Mouse (Mus musculus) heart, postnatal 4 days (tissue): ENCODE data around the gene Prpsap2. TPM values are rescaled to one million over a fixed set of nuclear protein-coding genes. Genes with fewer than 3 reads are reported as not detected.

Experiments used
- DNase-seq: peaks from one replicate; pipeline ENCODE4 v3.0.0; 2021
- total RNA-seq, 2 experiments: library from RNA; stranded (reverse); gene quantifications; 2 replicates each; pipeline ENCODE4 v1.2.3; 2021

Gene Prpsap2
- total RNA-seq, 2 experiments from 2014 or later: 12.3 to 12.5 TPM

DNA sequence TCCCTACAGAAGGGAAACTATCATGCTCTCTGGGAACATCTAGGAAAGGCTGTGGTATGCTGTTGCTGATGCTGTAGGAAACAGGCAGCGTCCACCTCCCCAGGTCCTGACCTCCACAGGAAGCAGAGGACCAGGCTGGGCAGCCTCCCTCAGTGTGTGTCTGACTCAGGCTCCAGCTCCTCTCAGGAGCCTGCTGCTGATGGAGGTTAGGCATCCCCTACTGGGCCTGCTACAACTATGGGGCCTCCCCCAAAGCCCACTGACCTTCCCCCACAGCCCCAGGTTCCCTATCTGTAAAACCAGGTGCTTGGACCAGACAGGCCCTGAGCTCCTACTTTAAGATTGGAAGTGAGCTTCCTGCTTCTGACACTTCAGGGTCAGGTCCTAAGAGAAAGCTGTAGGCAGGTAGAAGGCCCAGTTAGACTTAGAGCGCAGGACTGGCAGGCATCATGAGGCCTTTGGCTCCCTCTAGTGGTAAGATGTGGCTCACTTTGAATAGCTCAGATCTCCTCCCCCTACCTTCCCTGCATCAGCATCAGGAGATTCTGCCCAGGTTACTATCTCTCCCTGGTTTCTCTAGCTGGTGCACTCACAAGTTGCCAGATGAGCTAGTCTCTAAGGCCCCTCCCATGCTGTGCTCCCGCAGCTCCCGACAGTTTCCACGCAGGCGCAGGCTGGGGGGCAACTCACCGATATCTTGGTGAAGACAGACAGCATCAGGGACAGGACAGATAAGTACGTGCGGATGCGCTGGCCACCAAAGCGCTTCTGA is 47.4 kb downstream of the Prpsap2 start:
- peak; percentile 79 for DNase-seq

DNA sequence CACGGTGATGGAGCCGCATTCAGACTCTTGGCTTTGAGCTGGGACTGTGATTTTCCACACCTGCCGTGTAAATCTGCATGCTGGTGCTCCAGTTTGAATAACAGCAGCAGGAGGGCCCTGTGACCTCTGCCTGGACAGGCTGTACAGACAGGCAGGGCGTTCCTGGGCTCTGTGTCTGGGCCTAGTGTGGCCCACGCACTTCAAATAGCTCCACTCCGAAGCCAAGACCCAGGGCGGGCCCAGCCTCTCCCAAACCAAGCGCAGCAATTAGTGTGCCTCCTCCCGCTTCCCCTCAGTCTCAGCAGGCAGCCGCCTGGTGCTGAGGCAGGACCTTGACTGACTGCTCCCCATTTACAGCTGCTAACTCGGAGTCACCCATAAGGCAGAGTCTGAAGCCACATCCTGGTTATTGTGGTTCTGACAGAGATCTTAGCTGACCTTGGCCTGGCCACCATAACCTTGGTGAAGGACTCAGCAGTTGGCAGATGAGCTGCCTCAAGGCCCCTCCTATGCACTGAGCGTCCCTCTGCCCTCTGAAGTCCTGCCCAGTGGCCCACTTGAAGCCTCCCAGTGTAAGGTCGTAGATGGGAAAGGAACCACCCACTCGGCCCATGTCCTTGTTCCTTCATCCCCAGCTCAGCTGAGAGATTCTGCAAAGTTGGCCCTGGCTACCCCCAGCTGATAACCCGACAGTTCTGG is 48.6 kb downstream of the Prpsap2 start:
- no peak for DNase-seq

DNA sequence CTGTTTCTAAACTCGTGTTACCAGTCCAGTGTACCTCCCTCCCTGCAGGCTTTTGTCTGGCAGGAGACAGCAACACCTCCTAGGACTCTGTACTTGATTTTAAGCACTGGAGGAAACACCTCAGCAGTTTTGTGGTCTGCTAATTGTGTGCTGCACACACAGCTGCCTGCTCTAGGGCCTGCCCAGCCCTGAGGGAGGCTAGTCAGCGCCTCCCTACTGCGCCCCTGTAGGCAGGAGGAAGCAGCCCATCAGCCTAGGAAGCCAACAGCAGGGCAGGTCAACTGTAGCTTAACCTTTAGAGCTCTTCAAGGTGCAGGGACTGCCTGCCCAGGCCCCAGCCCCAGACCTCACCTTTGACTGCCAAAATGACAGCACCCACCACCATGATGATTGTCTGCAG is 53.0 kb downstream of the Prpsap2 start:
- no peak for DNase-seq

DNA sequence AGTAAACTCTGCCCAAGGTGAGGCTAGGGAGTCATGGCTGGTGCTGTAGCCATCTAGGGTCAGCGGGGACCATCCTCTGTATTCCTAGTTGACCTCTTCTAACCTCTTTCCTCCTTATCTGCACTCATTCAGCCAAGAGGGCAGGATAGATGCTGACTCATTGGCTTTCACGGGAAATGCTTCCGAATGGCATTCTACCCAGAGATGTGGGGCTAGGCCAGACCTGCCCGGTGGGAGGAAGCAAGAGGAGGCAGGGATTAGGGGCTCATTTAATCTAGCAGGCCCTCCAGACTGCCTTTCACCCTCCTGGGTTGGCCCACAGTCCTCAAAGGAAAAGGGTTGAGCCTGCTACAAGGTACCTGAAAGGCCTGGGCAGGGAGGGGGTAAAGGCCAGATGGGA is 55.7 kb downstream of the Prpsap2 start:
- no peak for DNase-seq

DNA sequence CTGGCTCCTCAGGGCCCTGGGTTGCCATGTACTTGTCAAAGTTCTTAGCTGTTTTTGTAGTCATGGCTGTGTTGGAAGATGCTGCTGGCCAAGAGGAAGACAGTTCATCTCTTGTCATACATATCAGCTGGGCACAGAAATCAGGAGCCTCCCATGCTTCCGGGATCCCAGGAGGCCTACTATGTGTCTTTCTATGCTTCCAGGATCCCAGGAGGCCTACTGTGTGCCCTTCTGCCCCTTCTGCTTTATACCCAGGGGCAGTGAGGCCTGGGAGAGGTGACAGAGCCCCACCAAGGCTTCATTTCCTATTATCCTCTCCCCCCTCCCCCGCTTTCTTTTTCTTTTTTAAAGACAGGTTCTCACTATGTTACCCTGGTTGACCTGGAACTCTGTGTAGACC is 56.3 kb downstream of the Prpsap2 start:
- DNase-seq: no peak

DNA sequence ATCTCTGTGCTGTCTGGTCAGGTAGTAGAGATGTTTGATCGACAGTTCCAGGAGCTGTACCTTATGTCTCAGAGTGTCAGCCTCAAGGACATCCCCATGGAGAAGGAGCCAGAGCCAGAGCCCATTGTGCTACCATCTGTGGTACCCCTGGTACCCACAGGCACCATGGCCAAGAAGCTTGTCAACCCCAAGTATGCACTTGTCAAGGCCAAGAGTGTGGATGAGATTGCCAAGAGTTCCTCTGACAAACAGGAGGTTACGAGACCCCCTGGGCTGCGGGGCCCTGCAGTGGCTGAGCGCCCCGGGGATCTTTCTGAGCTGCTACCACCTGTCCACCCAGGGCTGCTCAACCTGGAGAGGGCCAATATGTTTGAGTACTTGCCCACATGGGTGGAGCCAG is 59.4 kb downstream of the Prpsap2 start:
- no peak for DNase-seq

DNA sequence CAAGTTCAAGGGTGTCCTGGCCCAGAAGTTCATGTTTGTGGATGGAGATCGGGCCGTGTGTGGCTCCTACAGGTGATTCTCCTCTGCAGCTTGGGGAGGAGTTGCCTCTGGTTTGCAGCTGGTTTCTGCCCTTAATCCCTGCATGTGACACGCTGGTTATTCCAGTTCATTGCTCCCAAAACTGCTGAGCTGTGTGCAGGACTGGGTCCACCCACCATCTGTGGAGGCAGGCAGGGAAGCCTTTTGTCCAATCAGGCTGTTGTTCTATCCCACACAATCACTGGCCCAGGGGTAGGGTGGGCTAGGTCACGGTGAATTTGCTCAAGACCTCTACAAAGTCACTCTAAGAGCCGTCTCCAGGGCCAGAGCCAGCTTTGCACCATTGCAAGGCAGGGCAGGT is 60.2 kb downstream of the Prpsap2 start:
- no peak for DNase-seq

DNA sequence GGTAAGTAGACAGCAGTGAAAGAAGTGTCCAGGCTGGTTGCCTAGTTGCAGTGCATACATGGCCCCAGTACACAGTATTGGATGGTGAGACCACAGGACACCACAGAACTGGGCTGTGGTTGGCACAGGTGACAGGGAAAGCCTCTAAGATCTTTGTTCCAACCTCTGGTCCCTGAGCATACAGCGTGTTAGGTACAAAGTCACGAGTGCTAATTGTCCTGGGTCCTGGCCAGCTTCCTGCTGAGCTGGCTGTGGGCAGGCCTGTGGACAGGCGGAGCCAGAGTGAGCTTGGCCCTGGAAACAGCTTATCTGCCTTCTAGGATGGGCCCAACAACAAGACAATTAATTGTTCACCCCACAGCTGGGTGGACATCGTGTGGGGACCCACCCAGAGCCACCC is 62.0 kb downstream of the Prpsap2 start:
- DNase-seq: peak; percentile 28

DNA sequence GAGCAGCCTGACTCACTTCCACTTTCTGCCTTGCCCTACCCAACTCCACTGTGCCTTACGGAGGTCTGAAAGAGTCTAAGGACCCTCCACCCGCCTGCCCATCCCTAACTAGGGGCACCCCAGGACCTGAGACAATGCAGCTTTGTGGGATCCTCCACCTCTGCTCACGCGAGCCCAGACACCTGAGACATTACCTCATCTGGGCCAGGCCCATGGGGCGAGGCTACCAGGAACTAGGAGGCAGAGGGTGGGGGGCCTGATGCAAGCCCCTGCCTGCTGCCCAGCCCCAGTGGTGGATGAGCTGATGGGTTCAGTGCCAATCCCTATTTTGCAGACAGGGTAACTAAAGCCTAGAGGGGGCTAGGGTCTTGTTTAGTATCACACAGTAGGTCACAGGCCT is 62.4 kb downstream of the Prpsap2 start:
- DNase-seq: no peak

DNA sequence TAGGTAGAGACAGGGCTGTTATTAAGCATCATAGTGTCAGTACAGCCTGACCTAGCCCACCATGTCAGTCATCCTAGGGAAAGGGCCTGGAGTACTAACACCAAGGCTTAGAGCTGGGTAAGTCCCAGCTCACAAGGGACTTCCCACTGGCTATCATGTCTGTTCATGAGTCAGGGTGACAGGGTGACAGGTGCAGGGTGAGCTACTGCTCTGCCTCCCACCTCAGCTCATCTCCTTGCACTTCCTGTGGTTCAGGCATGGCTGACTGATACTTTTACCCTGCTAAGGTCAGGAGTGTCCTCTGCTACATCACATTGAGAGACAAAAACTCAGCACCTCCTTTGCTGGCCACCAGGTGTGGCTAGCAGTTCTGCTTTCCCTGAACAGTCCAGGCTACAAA is 63.0 kb downstream of the Prpsap2 start:
- DNase-seq: no peak

DNA sequence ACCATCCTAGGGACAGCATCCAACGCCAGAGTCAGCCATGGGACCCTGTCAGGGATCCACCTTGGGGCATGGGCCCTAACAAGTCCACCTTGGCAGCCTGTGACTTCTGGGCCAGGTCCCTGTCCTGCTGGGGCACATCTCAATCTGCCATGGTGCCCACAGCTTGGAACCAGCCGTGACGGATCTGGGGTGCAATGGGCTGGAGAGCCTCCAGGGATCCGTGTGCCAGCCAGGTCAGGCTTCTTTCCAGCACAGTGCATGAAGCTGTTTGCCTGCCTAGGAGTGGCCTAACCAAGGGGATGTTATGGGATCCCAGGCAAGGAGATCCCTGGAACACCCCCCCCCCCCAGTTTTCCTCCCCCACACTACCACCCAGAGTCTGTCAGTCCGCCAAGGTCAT is 68.9 kb downstream of the Prpsap2 start:
- DNase-seq: no peak

DNA sequence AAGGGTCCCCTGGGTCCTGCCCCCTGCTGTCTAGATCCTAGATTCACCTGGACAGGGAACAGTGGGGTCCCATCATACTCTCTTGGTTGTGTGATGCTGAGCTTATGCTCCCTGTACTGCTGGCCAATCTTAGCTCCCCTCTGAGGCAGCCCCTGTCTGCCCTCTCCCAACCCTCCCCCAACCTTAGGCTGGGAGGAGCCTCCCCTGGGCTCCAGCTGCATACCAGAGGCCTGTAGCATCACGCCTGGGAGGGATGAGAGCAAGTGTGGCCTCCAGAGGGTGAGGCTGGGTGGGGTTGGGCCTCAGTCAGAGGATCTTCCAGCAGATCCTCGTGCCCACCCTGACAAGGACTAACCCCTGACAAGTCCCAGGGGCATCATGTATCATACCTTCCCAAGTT is 74.3 kb downstream of the Prpsap2 start:
- no peak for DNase-seq

DNA sequence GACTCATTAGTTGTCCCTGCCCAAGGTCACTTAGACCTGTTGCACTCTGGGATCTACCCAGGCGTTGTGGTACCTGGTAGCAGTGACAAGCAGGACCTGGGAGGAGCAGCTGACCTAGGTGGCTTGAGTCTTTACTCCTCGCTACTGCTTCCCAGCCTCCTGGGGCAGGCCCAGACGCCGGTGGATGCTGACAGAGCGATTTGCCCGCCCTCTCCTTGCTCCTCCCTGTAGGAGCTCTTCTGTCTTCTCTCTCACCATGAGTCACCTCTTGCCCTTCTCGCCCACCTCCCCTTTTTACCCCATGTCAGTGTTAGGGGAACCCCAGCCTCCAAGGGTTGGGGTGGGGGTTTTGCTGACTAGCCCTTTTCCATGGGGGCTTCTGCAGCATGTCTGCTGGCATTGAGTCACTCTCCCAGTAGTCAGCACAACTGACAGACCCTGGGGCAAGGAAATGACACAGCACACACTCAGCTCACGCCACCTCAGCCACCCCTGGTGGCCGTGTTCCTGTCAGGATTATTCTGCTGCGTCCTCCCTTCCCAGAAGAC is 74.9 kb downstream of the Prpsap2 start:
- DNase-seq: no peak

DNA sequence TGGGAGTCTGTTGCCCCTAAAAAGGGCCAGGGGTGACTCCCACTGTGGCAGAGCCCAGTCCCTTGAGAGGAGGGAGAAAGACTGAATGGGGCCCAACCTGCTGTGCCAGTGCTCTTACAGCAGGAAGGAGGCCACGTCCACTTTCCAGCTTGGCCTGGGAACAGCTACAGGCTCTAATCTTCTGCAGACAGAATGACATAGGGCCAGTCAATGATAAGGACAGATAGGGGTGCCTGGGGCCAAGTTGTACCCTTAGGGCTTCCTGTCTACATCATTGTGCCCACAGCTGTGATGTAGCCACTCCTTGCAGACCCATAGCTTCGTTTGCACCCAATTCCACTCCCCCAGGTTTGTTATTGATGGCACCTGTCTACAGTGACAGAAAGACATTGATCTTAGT is 75.7 kb downstream of the Prpsap2 start:
- DNase-seq: no peak

DNA sequence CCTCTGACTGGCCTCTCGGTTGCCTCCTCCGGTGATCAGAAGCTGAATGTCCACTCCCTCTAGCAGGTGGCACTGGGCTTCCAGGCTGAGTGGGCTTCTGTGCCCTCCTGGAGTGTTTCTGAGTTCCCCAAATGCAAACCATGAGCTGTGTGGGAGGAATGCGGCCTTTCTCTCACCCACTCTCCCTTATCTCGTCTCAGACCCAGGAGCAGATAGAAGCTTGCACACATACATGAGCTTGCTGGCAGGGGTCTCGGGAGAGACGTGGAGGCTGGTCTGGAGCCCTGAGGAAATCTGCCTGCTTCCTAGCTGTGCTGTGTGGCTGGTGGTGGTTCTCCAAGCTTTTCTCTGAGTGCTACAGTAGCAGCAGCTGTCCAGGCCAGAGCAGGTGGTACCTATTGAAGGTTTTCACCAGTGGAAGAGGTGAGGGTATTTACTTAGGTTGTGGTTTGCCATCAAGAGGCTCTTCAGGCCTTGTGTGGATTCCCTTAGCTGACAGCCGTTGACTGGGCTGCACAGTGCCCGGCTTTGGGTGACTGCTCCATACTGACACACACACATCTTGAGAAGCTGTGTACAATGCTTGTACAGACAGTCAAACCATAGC is 76.7 kb downstream of the Prpsap2 start:
- DNase-seq: no peak

DNA sequence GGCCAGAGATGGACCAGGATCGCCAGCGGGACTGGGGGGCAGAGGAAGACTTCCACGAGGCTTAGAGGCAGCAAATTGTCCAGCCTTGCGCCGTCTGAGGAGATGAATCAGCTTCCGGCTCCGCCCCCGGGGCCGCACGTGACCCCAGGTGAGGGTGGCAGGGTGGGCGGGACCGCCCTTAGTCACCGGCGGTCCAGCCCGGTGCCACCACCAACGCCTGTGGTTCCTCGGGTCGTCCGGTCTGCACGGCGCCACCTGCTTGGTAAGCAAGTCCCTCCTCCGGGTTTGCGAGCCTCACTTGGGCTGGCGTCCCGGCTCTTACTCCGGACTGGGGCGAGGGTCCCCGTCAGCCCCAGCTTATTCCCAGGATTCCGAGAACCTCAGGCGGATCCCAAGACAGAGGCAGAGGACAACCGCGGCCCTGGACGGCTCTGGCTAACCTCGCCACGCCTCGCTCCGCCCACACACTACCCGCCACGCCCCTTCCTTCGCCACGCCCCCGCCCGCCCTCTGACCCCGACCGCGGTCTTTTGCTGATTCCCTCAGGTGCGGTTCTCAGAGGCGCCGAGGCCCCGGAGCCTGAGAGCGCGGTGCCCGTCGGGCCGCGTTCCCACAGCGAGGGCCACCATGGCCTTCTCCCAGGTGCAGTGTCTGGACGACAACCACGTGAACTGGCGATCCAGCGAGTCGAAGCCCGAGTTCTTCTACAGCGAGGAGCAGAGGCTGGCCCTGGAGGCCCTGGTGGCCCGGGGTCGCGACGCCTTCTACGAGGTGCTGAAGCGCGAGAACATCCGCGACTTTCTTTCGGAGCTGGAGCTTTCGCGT is 77.8 kb downstream of the Prpsap2 start, which contains the start of gene Fam83g:
Fam83g (plus strand) TSS at position 185 of the 825 bp plus-strand sequence.
- peak; percentile 59 for DNase-seq

Other genes starting within 250 kb of the Prpsap2 start
- gene Epn2, start 182.4 kb downstream of the Prpsap2 start, total RNA-seq: 10 to 100 TPM; 33.6 to 34.7 TPM
- gene Grap, start 108.8 kb downstream of the Prpsap2 start, total RNA-seq: 10 to 100 TPM in 1 of 2 experiments, 1 to 10 TPM in 1; 8.8 to 10.4 TPM
- under 1 TPM; 0.17 to 0.25 TPM for gene Fam83g, start 78.0 kb downstream of the Prpsap2 start, total RNA-seq
- not detected for gene Slc5a10, start 41.3 kb downstream of the Prpsap2 start, total RNA-seq
- 10 to 100 TPM; 30.3 to 32.1 TPM for gene Ulk2, start 93.0 kb upstream of the Prpsap2 start, total RNA-seq
- 10 to 100 TPM; 16.9 to 18.6 TPM for gene Akap10, start 168.2 kb upstream of the Prpsap2 start, total RNA-seq
- 10 to 100 TPM; 18.3 to 26.7 TPM for gene Specc1, start 194.7 kb upstream of the Prpsap2 start, total RNA-seq